Mouse (Mus musculus): Measurements from ENCODE around the gene Zar1. TPM values are rescaled to one million over a fixed set of nuclear protein-coding genes. Genes with fewer than 3 reads are reported as not detected.
"Not testable (repeated sequence)": the region's sequence is repeated elsewhere in the genome, so short reads cannot be mapped to it uniquely, and the experiment has no call there.

The Zar1 gene
- polyA plus RNA-seq (2011; ENCODE audit: insufficient read depth, insufficient read length, low read depth, missing spikeins): not detected in 2 replicates

DNA sequence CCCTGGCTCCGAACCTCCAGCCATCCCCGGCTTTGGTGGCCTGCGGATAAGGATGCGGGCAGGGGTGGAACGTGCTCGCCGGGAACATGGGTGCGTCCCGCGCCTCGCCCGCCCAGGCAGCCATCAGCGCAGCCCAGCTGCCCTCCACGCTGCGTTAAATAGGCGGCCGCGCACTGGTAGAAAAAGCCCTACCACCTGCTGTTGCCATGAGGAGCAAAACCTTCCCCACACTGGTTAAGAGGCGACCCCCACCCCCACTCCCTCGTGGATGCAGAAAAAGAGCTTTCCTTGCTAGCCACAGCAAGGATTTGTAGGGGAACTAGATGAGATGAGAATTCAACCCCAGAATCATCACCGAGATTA is at the start of gene Zar1:
Zar1 (minus strand) TSS at position 285 of the 363 bp plus-strand sequence.
- not testable (repeated sequence) for H3K27me3 ChIP-seq (ENCODE audit: control insufficient read depth, insufficient read depth, low read length, poor library complexity, severe bottlenecking); H3K27ac ChIP-seq (ENCODE audit: insufficient read depth, low read length); H3K4me1 ChIP-seq (ENCODE audit: control insufficient read depth, insufficient read depth, low read length); H3K9me3 ChIP-seq (replicated peaks; ENCODE audit: control insufficient read depth, insufficient read depth, low read length, poor library complexity, severe bottlenecking); H3K36me3 ChIP-seq (ENCODE audit: control insufficient read depth, insufficient read depth, low read length, poor library complexity, severe bottlenecking)
- Histone ChIP-seq H3K9ac (ENCODE audit: low read depth, poor library complexity, severe bottlenecking) (peak within 1 kb of the TSS; percentile 20), H3K4me3 (ENCODE audit: low read depth, low read length) (peak within 1 kb of the TSS; percentile 47)

- Histone ChIP-seq H3K36me3 (ENCODE audit: control insufficient read depth, insufficient read depth, low read length, poor library complexity, severe bottlenecking) (no peaks in the 10 kb centered on the region), H3K4me3 (ENCODE audit: low read depth, low read length) (no peak overlapping the region), H3K27ac (ENCODE audit: insufficient read depth, low read length) (no peak overlapping the region), H3K4me1 (ENCODE audit: control insufficient read depth, insufficient read depth, low read length) (no peaks in the 10 kb centered on the region), H3K9me3 (replicated peaks; ENCODE audit: control insufficient read depth, insufficient read depth, low read length, poor library complexity, severe bottlenecking) (no peaks in the 10 kb centered on the region), H3K27me3 (ENCODE audit: control insufficient read depth, insufficient read depth, low read length, poor library complexity, severe bottlenecking) (no peaks in the 10 kb centered on the region), H3K9ac (ENCODE audit: low read depth, poor library complexity, severe bottlenecking) (no peak overlapping the region)
- no peak for TF ChIP-seq POLR2A (IDR thresholded peaks at IDR 0.05; ENCODE audit: insufficient read depth, low read length)
- TF ChIP-seq CTCF (IDR thresholded peaks at IDR 0.05; ENCODE audit: low read depth, low read length): no peak
- no peak for TF ChIP-seq EP300 (IDR thresholded peaks at IDR 0.05; ENCODE audit: insufficient read depth, low read depth, low read length)
These were observed 49.0 kb upstream of the Zar1 start for GRCm38 (mm10) chr5:72630026-72630425.

GRCm38 (mm10) chr5:72621022-72621421 is 40.0 kb upstream of the Zar1 start:
- no peak overlapping the region for H3K4me3 ChIP-seq (ENCODE audit: low read depth, low read length)
- no peaks in the 10 kb centered on the region for H3K36me3 ChIP-seq (ENCODE audit: control insufficient read depth, insufficient read depth, low read length, poor library complexity, severe bottlenecking)
- no peak for TF ChIP-seq EP300 (IDR thresholded peaks at IDR 0.05; ENCODE audit: insufficient read depth, low read depth, low read length)
- no peak for TF ChIP-seq CTCF (IDR thresholded peaks at IDR 0.05; ENCODE audit: low read depth, low read length)
- no peak for TF ChIP-seq POLR2A (IDR thresholded peaks at IDR 0.05; ENCODE audit: insufficient read depth, low read length)
- no peak overlapping the region for H3K9ac ChIP-seq (ENCODE audit: low read depth, poor library complexity, severe bottlenecking)
- no peak overlapping the region for H3K27ac ChIP-seq (ENCODE audit: insufficient read depth, low read length)
- no peaks in the 10 kb centered on the region for H3K4me1 ChIP-seq (ENCODE audit: control insufficient read depth, insufficient read depth, low read length)
- no peaks in the 10 kb centered on the region for H3K27me3 ChIP-seq (ENCODE audit: control insufficient read depth, insufficient read depth, low read length, poor library complexity, severe bottlenecking)
- no peaks in the 10 kb centered on the region; the same call in 1 of the 2 replicates for H3K9me3 ChIP-seq (replicated peaks; ENCODE audit: control insufficient read depth, insufficient read depth, low read length, poor library complexity, severe bottlenecking)

DNA sequence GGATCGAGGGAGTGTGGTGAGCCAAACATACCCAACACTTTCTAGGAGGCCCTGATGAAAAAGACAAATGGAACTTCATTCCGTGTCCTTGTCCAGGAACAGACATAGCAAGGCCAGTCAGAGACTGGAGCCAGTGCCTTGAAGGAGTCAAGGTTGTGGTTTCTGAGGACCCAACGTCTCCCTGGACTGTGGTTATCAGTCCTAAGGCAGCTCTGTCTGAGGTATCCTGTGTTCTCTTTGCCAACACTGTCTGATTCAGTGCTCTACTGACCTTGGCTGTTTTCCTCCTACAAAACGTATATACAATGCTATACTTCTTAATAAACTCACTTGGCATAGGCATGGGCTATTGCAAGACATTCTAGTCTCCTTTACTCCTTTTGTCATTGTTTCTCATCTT is 36.4 kb upstream of the Zar1 start:
- H3K27ac ChIP-seq (ENCODE audit: insufficient read depth, low read length): no peak overlapping the region
- H3K9ac ChIP-seq (ENCODE audit: low read depth, poor library complexity, severe bottlenecking): no peak overlapping the region
- no peaks in the 10 kb centered on the region for H3K27me3 ChIP-seq (ENCODE audit: control insufficient read depth, insufficient read depth, low read length, poor library complexity, severe bottlenecking)
- no peaks in the 10 kb centered on the region for H3K36me3 ChIP-seq (ENCODE audit: control insufficient read depth, insufficient read depth, low read length, poor library complexity, severe bottlenecking)
- H3K9me3 ChIP-seq (replicated peaks; ENCODE audit: control insufficient read depth, insufficient read depth, low read length, poor library complexity, severe bottlenecking): no peaks in the 10 kb centered on the region; the same call in 1 of the 2 replicates
- TF ChIP-seq POLR2A (IDR thresholded peaks at IDR 0.05; ENCODE audit: insufficient read depth, low read length): no peak
- no peak for TF ChIP-seq CTCF (IDR thresholded peaks at IDR 0.05; ENCODE audit: low read depth, low read length)
- TF ChIP-seq EP300 (IDR thresholded peaks at IDR 0.05; ENCODE audit: insufficient read depth, low read depth, low read length): no peak
- H3K4me3 ChIP-seq (ENCODE audit: low read depth, low read length): no peak overlapping the region
- H3K4me1 ChIP-seq (ENCODE audit: control insufficient read depth, insufficient read depth, low read length): no peaks in the 10 kb centered on the region

GRCm38 (mm10) chr5:72603138-72603537 is 22.1 kb upstream of the Zar1 start:
- H3K27me3 ChIP-seq (ENCODE audit: control insufficient read depth, insufficient read depth, low read length, poor library complexity, severe bottlenecking): no peaks in the 10 kb centered on the region; the same call in 1 of the 2 replicates
- H3K36me3 ChIP-seq (ENCODE audit: control insufficient read depth, insufficient read depth, low read length, poor library complexity, severe bottlenecking): no peaks in the 10 kb centered on the region
- H3K4me3 ChIP-seq (ENCODE audit: low read depth, low read length): no peak overlapping the region
- TF ChIP-seq POLR2A (IDR thresholded peaks at IDR 0.05; ENCODE audit: insufficient read depth, low read length): no peak
- TF ChIP-seq CTCF (IDR thresholded peaks at IDR 0.05; ENCODE audit: low read depth, low read length): no peak
- no peak for TF ChIP-seq EP300 (IDR thresholded peaks at IDR 0.05; ENCODE audit: insufficient read depth, low read depth, low read length)
- H3K27ac ChIP-seq (ENCODE audit: insufficient read depth, low read length): no peak overlapping the region
- no peak overlapping the region for H3K9ac ChIP-seq (ENCODE audit: low read depth, poor library complexity, severe bottlenecking)
- no peaks in the 10 kb centered on the region; the same call in 1 of the 2 replicates for H3K9me3 ChIP-seq (replicated peaks; ENCODE audit: control insufficient read depth, insufficient read depth, low read length, poor library complexity, severe bottlenecking)
- H3K4me1 ChIP-seq (ENCODE audit: control insufficient read depth, insufficient read depth, low read length): no peaks in the 10 kb centered on the region

DNA sequence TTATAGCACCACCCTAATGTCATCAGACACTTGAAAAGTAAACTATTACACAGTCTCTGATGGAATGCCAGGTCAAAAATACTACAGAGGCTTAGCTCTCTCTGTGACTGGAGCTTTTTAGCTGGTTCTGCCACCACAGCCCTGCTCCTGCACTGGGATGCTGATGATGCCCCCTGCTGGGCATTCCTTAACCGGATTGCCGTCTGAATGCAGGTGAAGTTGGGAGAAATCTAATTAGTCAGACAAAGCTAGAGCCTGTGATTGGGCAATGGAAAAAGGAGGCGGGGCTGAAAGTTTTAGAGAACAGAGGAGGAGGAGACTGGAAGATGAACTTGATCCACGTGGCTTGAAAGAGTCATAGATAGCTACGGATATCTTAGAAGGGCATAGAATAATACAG is 20.0 kb upstream of the Zar1 start:
- H3K27ac ChIP-seq (ENCODE audit: insufficient read depth, low read length): no peak overlapping the region
- H3K9ac ChIP-seq (ENCODE audit: low read depth, poor library complexity, severe bottlenecking): no peak overlapping the region
- H3K9me3 ChIP-seq (replicated peaks; ENCODE audit: control insufficient read depth, insufficient read depth, low read length, poor library complexity, severe bottlenecking): no peaks in the 10 kb centered on the region; the same call in 1 of the 2 replicates
- no peaks in the 10 kb centered on the region for H3K27me3 ChIP-seq (ENCODE audit: control insufficient read depth, insufficient read depth, low read length, poor library complexity, severe bottlenecking)
- TF ChIP-seq POLR2A (IDR thresholded peaks at IDR 0.05; ENCODE audit: insufficient read depth, low read length) (no peak), CTCF (IDR thresholded peaks at IDR 0.05; ENCODE audit: low read depth, low read length) (peak; percentile 60), EP300 (IDR thresholded peaks at IDR 0.05; ENCODE audit: insufficient read depth, low read depth, low read length) (no peak)
- H3K36me3 ChIP-seq (ENCODE audit: control insufficient read depth, insufficient read depth, low read length, poor library complexity, severe bottlenecking): no peaks in the 10 kb centered on the region
- no peaks in the 10 kb centered on the region for H3K4me1 ChIP-seq (ENCODE audit: control insufficient read depth, insufficient read depth, low read length)
- no peak overlapping the region for H3K4me3 ChIP-seq (ENCODE audit: low read depth, low read length)

Measured in ES-Bruce4 (cell line).